Mouse (Mus musculus): ENCODE measurements at regions not wholly inside any gene's neighbourhood (a gene's known extent, or its start where the extent isn't known, plus 50 kb on each side); places are given as distances from the start of the nearest gene placed in this dataset.

GRCm38 (mm10) chr1:176683146-176683545 is 130.7 kb downstream of the Cep170 start:
- Histone ChIP-seq H3K4me2 (no peak overlapping the region), H3K9ac (no peak overlapping the region), H3K27ac (no peak overlapping the region), H3K4me3 (replicated peaks) (no peak overlapping the region), H3K9me3 (no peaks in the 10 kb centered on the region), H3K4me1 (no peaks in the 10 kb centered on the region), H3K27me3 (no peaks in the 10 kb centered on the region), H3K36me3 (replicated peaks) (no peaks in the 10 kb centered on the region)
- ATAC-seq (ENCODE audit: low FRiP score), result no peak
- WGBS, result 86% methylated on average over 6 of the region's 6 CpGs

GRCm38 (mm10) chr1:176681971-176682370 is 131.9 kb downstream of the Cep170 start:
- Histone ChIP-seq H3K4me1 (no peaks in the 10 kb centered on the region), H3K9ac (no peak overlapping the region), H3K27me3 (no peaks in the 10 kb centered on the region), H3K36me3 (replicated peaks) (no peaks in the 10 kb centered on the region), H3K27ac (no peak overlapping the region), H3K4me2 (no peak overlapping the region), H3K9me3 (no peaks in the 10 kb centered on the region), H3K4me3 (replicated peaks) (no peak overlapping the region)
- ATAC-seq (ENCODE audit: low FRiP score), result no peak
- WGBS, result 83% methylated on average over 8 of the region's 8 CpGs

DNA sequence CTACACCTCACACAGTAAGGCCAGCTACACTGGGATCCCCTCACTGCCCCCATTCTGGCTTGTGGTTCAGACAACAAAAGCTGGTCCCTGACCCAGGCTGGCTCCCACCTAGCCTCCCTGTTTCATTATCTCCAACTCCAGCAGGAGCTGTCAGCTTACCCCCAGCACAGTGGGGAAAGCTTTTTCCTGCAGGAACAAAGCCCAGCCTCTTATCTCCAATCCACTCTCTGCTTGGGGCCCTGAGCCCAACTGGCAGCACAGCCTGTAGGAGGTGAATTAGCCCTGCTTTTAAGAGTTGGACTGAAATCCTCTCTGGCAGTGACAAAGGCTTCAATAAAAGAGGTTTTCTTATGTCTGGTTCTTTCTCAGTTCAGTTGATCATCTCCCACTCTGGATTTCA is 138.7 kb downstream of the Cep170 start:
- H3K27ac ChIP-seq, result no peak overlapping the region
- no peaks in the 10 kb centered on the region for H3K4me1 ChIP-seq
- no peak overlapping the region for H3K9ac ChIP-seq
- ATAC-seq (ENCODE audit: low FRiP score), result no peak
- no peak overlapping the region for H3K4me3 ChIP-seq (replicated peaks)
- no peaks in the 10 kb centered on the region for H3K27me3 ChIP-seq
- H3K4me2 ChIP-seq, result no peak overlapping the region
- H3K9me3 ChIP-seq, result no peaks in the 10 kb centered on the region
- H3K36me3 ChIP-seq (replicated peaks), result no peaks in the 10 kb centered on the region

DNA sequence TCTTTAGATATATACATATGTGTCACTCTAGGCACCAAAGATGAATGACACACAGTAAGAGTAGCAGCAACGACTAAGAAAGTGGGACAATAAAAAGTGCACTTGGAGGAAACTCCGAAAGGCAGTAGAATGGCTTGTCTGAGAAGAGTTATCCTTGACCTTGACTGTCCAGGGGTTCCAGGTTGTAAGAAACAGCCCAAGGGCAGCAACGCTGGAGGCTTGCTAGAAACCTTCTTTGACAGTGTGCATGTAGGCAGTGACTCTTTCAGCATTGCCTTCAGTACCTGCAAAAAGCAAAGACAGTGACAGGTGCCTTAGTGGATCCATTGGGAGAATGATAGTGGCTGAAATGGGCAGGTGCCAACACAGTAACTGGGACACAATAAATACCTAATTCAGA is 142.8 kb downstream of the Cep170 start:
- Histone ChIP-seq H3K4me3 (replicated peaks) (no peak overlapping the region), H3K9ac (no peak overlapping the region), H3K27ac (no peak overlapping the region), H3K4me1 (no peaks in the 10 kb centered on the region), H3K9me3 (no peaks in the 10 kb centered on the region), H3K36me3 (replicated peaks) (no peaks in the 10 kb centered on the region), H3K4me2 (no peak overlapping the region), H3K27me3 (no peaks in the 10 kb centered on the region)
- 83% methylated on average over 3 of the region's 3 CpGs for WGBS
- no peak for ATAC-seq (ENCODE audit: low FRiP score)

DNA sequence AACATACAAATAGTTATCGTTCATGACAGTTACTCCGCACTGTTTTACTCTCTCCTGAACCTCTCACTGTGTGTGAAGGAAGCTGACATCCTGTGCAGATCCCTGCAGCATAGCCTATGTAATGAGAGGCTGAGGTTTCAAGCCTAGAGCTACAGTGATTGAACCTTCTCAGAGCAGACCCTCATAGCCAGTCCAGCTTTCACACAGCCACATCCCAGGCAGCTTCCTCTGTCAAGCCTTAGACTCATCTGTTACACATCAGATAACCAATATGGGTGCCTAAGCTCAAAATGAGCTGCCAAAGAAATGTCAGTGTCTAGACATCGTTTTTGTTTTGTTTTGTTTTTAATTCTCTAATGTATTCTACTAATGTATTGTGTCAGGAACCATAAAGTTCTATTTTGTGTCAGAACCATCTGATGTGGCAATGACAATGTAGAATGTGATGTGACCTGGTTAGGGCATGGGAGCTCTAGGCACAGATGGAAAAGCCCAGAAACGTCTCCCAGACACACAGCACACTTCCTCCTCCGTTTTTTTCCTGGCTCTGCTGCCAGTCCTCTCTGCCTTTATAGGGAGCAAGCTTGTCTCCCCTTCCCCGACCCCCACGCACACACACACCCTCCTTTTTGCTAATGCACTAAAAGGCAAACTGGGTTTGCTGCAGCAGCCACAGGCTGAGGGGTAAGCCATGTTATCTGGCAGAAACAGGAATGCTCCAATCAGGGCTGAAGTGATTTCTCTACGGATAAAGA is 146.1 kb downstream of the Cep170 start:
- Histone ChIP-seq H3K4me1 (no peaks in the 10 kb centered on the region), H3K4me2 (no peak overlapping the region), H3K36me3 (replicated peaks) (no peaks in the 10 kb centered on the region), H3K9ac (no peak overlapping the region), H3K9me3 (no peaks in the 10 kb centered on the region), H3K4me3 (replicated peaks) (no peak overlapping the region), H3K27ac (no peak overlapping the region), H3K27me3 (no peaks in the 10 kb centered on the region)
- 75% methylated on average over 8 of the region's 8 CpGs for WGBS
- no peak for ATAC-seq (ENCODE audit: low FRiP score)

DNA sequence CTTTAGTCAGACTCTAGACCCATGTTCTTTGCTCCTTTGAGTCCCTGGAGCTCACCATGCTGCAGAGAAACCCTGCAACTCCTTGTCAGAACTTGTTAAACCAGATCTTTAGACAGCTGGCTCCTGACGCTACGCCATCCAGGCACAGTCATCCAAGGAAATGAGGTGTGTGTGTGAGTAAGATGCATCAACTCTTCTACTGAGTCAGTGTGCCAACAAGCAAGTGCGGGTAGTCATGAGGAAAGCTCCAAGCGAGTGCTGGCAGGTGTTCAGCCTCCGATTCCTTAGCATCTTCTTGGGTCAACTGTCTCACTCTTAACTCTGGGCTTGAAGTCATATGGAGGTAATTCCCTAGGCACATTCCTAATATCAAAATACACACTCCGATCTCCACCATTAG is 153.6 kb downstream of the Cep170 start:
- H3K27ac ChIP-seq, result no peak overlapping the region
- no peak for ATAC-seq (ENCODE audit: low FRiP score)
- no peak overlapping the region for H3K9ac ChIP-seq
- H3K27me3 ChIP-seq, result no peaks in the 10 kb centered on the region
- no peaks in the 10 kb centered on the region for H3K36me3 ChIP-seq (replicated peaks)
- H3K4me3 ChIP-seq (replicated peaks), result no peak overlapping the region
- no peak overlapping the region for H3K4me2 ChIP-seq
- WGBS, result 90% methylated on average over 6 of the region's 6 CpGs
- peaks cover 7% of the 10 kb centered on the region; the same call in 1 of the 2 replicates for H3K4me1 ChIP-seq
- H3K9me3 ChIP-seq, result no peaks in the 10 kb centered on the region

- ATAC-seq (ENCODE audit: low FRiP score), result no peak
- H3K36me3 ChIP-seq (replicated peaks), result no peaks in the 10 kb centered on the region
- no peaks in the 10 kb centered on the region for H3K9me3 ChIP-seq
- peaks cover 8% of the 10 kb centered on the region; the same call in 1 of the 2 replicates for H3K4me1 ChIP-seq
- H3K4me2 ChIP-seq, result no peak overlapping the region
- no peak overlapping the region for H3K9ac ChIP-seq
- no peaks in the 10 kb centered on the region for H3K27me3 ChIP-seq
- H3K4me3 ChIP-seq (replicated peaks), result no peak overlapping the region
- no peak overlapping the region for H3K27ac ChIP-seq
Observed at GRCm38 (mm10) chr1:176658639-176659038, 155.2 kb downstream of the Cep170 start.

- no peaks in the 10 kb centered on the region for H3K36me3 ChIP-seq (replicated peaks)
- H3K4me1 ChIP-seq, result peaks cover 8% of the 10 kb centered on the region; the same call in 1 of the 2 replicates
- no peak overlapping the region for H3K4me3 ChIP-seq (replicated peaks)
- no peak overlapping the region for H3K9ac ChIP-seq
- ATAC-seq (ENCODE audit: low FRiP score), result no peak
- 36% methylated on average over 3 of the region's 3 CpGs for WGBS
- no peaks in the 10 kb centered on the region for H3K27me3 ChIP-seq
- no peak overlapping the region for H3K4me2 ChIP-seq
- H3K27ac ChIP-seq, result no peak overlapping the region
- no peaks in the 10 kb centered on the region for H3K9me3 ChIP-seq
Observed at GRCm38 (mm10) chr1:176655487-176656333, 158.2 kb downstream of the Cep170 start.

GRCm38 (mm10) chr1:176644248-176644647 is 169.6 kb downstream of the Cep170 start:
- 3% methylated on average over 1 of the region's 1 CpGs for WGBS

DNA sequence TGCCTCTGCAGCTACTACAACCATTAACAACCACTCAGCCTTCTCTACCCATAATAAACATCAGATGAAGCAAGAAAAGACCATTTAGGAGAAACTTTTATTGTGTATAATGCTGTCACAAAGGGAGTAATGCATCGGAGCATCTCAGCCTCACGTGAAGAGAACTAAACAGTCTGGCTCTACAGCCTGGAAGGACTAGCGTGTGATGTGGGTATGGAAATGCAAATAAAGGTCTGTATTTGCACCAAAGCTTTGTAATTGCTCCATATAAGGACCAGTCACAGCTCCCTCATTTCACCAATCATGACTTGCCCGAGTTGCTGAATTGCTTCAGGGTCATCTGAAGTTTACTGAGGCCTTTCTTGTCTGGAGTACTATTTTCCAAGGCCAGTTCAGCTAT is 190.7 kb downstream of the Cep170 start:
- Histone ChIP-seq H3K36me3 (replicated peaks) (no peaks in the 10 kb centered on the region), H3K4me3 (replicated peaks) (no peak overlapping the region), H3K9ac (no peak overlapping the region), H3K27ac (no peak overlapping the region), H3K9me3 (no peaks in the 10 kb centered on the region), H3K4me2 (no peak overlapping the region), H3K27me3 (no peaks in the 10 kb centered on the region), H3K4me1 (no peaks in the 10 kb centered on the region)
- ATAC-seq (ENCODE audit: low FRiP score), result no peak
- 68% methylated on average over 4 of the region's 4 CpGs for WGBS

More at GRCm38 (mm10) chr1:176644248-176644647, 169.6 kb downstream of the Cep170 start:
- H3K9ac ChIP-seq, result no peak overlapping the region
- no peaks in the 10 kb centered on the region for H3K9me3 ChIP-seq
- H3K4me2 ChIP-seq, result no peak overlapping the region
- H3K4me3 ChIP-seq (replicated peaks), result no peak overlapping the region
- peaks cover 8% of the 10 kb centered on the region for H3K4me1 ChIP-seq
- no peaks in the 10 kb centered on the region for H3K36me3 ChIP-seq (replicated peaks)
- no peak for ATAC-seq (ENCODE audit: low FRiP score)
- no peak overlapping the region for H3K27ac ChIP-seq
- H3K27me3 ChIP-seq, result no peaks in the 10 kb centered on the region

- no peak overlapping the region for H3K27ac ChIP-seq
- no peak overlapping the region for H3K4me3 ChIP-seq (replicated peaks)
- H3K36me3 ChIP-seq (replicated peaks), result no peaks in the 10 kb centered on the region
- no peaks in the 10 kb centered on the region for H3K4me1 ChIP-seq
- H3K27me3 ChIP-seq, result no peaks in the 10 kb centered on the region
- no peaks in the 10 kb centered on the region for H3K9me3 ChIP-seq
- H3K9ac ChIP-seq, result no peak overlapping the region
- 91% methylated on average over 5 of the region's 5 CpGs for WGBS
- no peak for ATAC-seq (ENCODE audit: low FRiP score)
- no peak overlapping the region for H3K4me2 ChIP-seq
Observed at GRCm38 (mm10) chr1:176622213-176622612, 191.7 kb downstream of the Cep170 start.

GRCm38 (mm10) chr1:176621285-176621684 is 192.6 kb downstream of the Cep170 start:
- H3K4me3 ChIP-seq (replicated peaks), result no peak overlapping the region
- no peaks in the 10 kb centered on the region for H3K9me3 ChIP-seq
- H3K27ac ChIP-seq, result no peak overlapping the region
- H3K4me2 ChIP-seq, result no peak overlapping the region
- no peak overlapping the region for H3K9ac ChIP-seq
- H3K4me1 ChIP-seq, result no peaks in the 10 kb centered on the region
- H3K27me3 ChIP-seq, result no peaks in the 10 kb centered on the region
- WGBS, result 100% methylated on average over 2 of the region's 2 CpGs
- no peak for ATAC-seq (ENCODE audit: low FRiP score)
- H3K36me3 ChIP-seq (replicated peaks), result no peaks in the 10 kb centered on the region

- no peaks in the 10 kb centered on the region for H3K4me1 ChIP-seq
- no peak overlapping the region for H3K4me2 ChIP-seq
- H3K36me3 ChIP-seq (replicated peaks), result no peaks in the 10 kb centered on the region
- H3K27ac ChIP-seq, result no peak overlapping the region
- 80% methylated on average over 4 of the region's 4 CpGs for WGBS
- H3K4me3 ChIP-seq (replicated peaks), result no peak overlapping the region
- H3K9ac ChIP-seq, result no peak overlapping the region
- no peaks in the 10 kb centered on the region for H3K27me3 ChIP-seq
- no peaks in the 10 kb centered on the region for H3K9me3 ChIP-seq
- ATAC-seq (ENCODE audit: low FRiP score), result no peak
Observed at GRCm38 (mm10) chr1:176618896-176619295, 195.0 kb downstream of the Cep170 start.

Data from forebrain, embryonic 12.5 days (tissue).